Mouse (Mus musculus): Measurements from ENCODE around the gene Iqce.

The Iqce gene

GRCm38 (mm10) chr5:140702103-140702513 is at the start of gene Iqce:
Gene Iqce, minus strand, starts transcription at chr5:140702378.
- peak; percentile 95 for DNase-seq

GRCm38 (mm10) chr5:140750925-140751324 is 48.7 kb upstream of the Iqce start:
- no peak for DNase-seq

- DNase-seq, result peak; percentile 77
These were observed 47.1 kb upstream of the Iqce start for GRCm38 (mm10) chr5:140749062-140749875.

- no peak for DNase-seq
These were observed 46.2 kb upstream of the Iqce start for GRCm38 (mm10) chr5:140748425-140748824.

GRCm38 (mm10) chr5:140743706-140744131 is 41.5 kb upstream of the Iqce start:
- DNase-seq, result no peak

GRCm38 (mm10) chr5:140741877-140742276 is 39.7 kb upstream of the Iqce start:
- DNase-seq, result no peak

GRCm38 (mm10) chr5:140741040-140741439 is 38.9 kb upstream of the Iqce start:
- DNase-seq, result no peak

- peak; percentile 71 for DNase-seq
These were observed 37.6 kb upstream of the Iqce start for GRCm38 (mm10) chr5:140739813-140740212.

- DNase-seq, result no peak
These were observed 34.0 kb upstream of the Iqce start for GRCm38 (mm10) chr5:140736166-140736565.

- DNase-seq, result peak; percentile 55
These were observed 33.1 kb upstream of the Iqce start for GRCm38 (mm10) chr5:140735297-140735696.

- DNase-seq, result no peak
These were observed 31.2 kb upstream of the Iqce start for GRCm38 (mm10) chr5:140733336-140733735.

- DNase-seq, result no peak
These were observed 30.0 kb upstream of the Iqce start for GRCm38 (mm10) chr5:140732195-140732594.

- no peak for DNase-seq
These were observed 29.0 kb upstream of the Iqce start for GRCm38 (mm10) chr5:140731040-140731797.

GRCm38 (mm10) chr5:140726946-140727740 is 25.0 kb upstream of the Iqce start:
- DNase-seq, result no peak

- DNase-seq, result peak; percentile 87
These were observed 24.1 kb upstream of the Iqce start for GRCm38 (mm10) chr5:140726062-140726839.

- peak; percentile 76 for DNase-seq
These were observed 21.6 kb upstream of the Iqce start, which contains the start of gene Amz1 for GRCm38 (mm10) chr5:140723822-140724221. Gene Amz1, plus strand, starts transcription at chr5:140724127.

GRCm38 (mm10) chr5:140722121-140722520 is 19.9 kb upstream of the Iqce start:
- DNase-seq, result no peak

GRCm38 (mm10) chr5:140720773-140721172 is 18.6 kb upstream of the Iqce start:
- no peak for DNase-seq

- no peak for DNase-seq
These were observed 8.9 kb upstream of the Iqce start for GRCm38 (mm10) chr5:140711040-140711439.

- DNase-seq, result no peak
These were observed 8.1 kb upstream of the Iqce start for GRCm38 (mm10) chr5:140710315-140710714.

- no peak for DNase-seq
These were observed 3.5 kb upstream of the Iqce start for GRCm38 (mm10) chr5:140705501-140706171.

Data from layer of hippocampus, adult 9-11 months (tissue).